Mouse (Mus musculus) adrenal gland, adult 8-10 months (tissue): ENCODE measurements around the gene Coro1a. TPM values are rescaled to one million over a fixed set of nuclear protein-coding genes. Genes with fewer than 3 reads are reported as not detected.
"Not testable (repeated sequence)": the region's sequence is repeated elsewhere in the genome, so short reads cannot be mapped to it uniquely, and the experiment has no call there.

ENCODE experiments used
- DNase-seq: peaks from one replicate; pipeline ENCODE4 v3.0.0; 2022
- total RNA-seq, 4 experiments: library from RNA; stranded (reverse); gene quantifications; 2 replicates each; pipeline ENCODE4 v1.2.4; 2022

The Coro1a gene
- 10 to 100 TPM; 21.0 to 28.2 (median 25.0) TPM for total RNA-seq

GRCm38 (mm10) chr7:126707442-126708174 is at the start of gene Coro1a:
Coro1a (minus strand) TSS chr7:126707787.
- no peak for DNase-seq

- no peak for DNase-seq
These were observed 47.3 kb upstream of the Coro1a start for GRCm38 (mm10) chr7:126754866-126755265.

GRCm38 (mm10) chr7:126749582-126750343 is 42.2 kb upstream of the Coro1a start:
- no peak for DNase-seq

- no peak for DNase-seq
These were observed 41.2 kb upstream of the Coro1a start for GRCm38 (mm10) chr7:126748824-126749223.

- DNase-seq: no peak
These were observed 39.2 kb upstream of the Coro1a start for GRCm38 (mm10) chr7:126746798-126747197.

- no peak for DNase-seq
These were observed 38.5 kb upstream of the Coro1a start for GRCm38 (mm10) chr7:126746066-126746465.

- no peak for DNase-seq
These were observed 34.4 kb upstream of the Coro1a start for GRCm38 (mm10) chr7:126741964-126742482.

GRCm38 (mm10) chr7:126741452-126741851 is 33.9 kb upstream of the Coro1a start:
- no peak for DNase-seq

GRCm38 (mm10) chr7:126740977-126741376 is 33.4 kb upstream of the Coro1a start:
- no peak for DNase-seq

GRCm38 (mm10) chr7:126740132-126740735 is 32.6 kb upstream of the Coro1a start:
- DNase-seq: no peak

- DNase-seq: no peak
These were observed 32.0 kb upstream of the Coro1a start for GRCm38 (mm10) chr7:126739551-126739950.

GRCm38 (mm10) chr7:126736122-126736521 is 28.5 kb upstream of the Coro1a start:
- DNase-seq: no peak

- DNase-seq: not testable (repeated sequence)
These were observed 22.7 kb upstream of the Coro1a start for GRCm38 (mm10) chr7:126730256-126730789.

- no peak for DNase-seq
These were observed 18.1 kb upstream of the Coro1a start for GRCm38 (mm10) chr7:126725667-126726066.

GRCm38 (mm10) chr7:126725077-126725476 is 17.5 kb upstream of the Coro1a start:
- DNase-seq: no peak

- DNase-seq: no peak
These were observed 14.0 kb upstream of the Coro1a start for GRCm38 (mm10) chr7:126721635-126722034.

GRCm38 (mm10) chr7:126718787-126719337 is 11.3 kb upstream of the Coro1a start:
- no peak for DNase-seq

GRCm38 (mm10) chr7:126717566-126717965 is 10.0 kb upstream of the Coro1a start:
- no peak for DNase-seq

GRCm38 (mm10) chr7:126715679-126716078 is 8.1 kb upstream of the Coro1a start:
- no peak for DNase-seq

GRCm38 (mm10) chr7:126711910-126712309 is 4.3 kb upstream of the Coro1a start:
- DNase-seq: no peak

GRCm38 (mm10) chr7:126710266-126710665 is 2.7 kb upstream of the Coro1a start:
- no peak for DNase-seq

- no peak for DNase-seq
These were observed 777 bp upstream of the Coro1a start for GRCm38 (mm10) chr7:126708175-126708952.
